Mouse (Mus musculus): ENCODE results near the gene Olfr1411. TPM values are rescaled to one million over a fixed set of nuclear protein-coding genes. Genes with fewer than 3 reads are reported as not detected.
A peak's percentile ranks its signal among the peaks of the same experiment; 100 is the strongest.

Olfr1411 gene
- polyA plus RNA-seq, 1 experiment from 2014 or later = not detected

DNA sequence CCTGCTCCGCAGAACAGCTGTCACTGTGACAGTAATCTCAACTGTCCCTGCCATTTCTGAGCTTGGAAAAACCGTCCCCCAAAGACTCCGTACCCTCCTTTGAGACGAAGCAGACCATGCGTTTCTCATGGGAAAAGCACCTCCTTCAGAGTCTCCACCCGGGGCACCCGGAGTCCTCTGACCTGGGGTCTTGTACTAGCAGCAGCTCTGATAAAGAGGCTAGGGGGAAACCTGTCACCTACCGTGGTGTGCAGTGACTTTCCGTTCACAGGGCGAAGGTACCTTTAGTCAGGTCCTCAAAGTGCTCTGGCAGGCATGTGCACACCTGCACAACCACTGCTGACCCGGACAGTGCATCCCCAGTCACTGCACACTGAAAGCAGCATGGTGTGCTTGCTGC, 42.5 kb downstream of the Olfr1411 start:
- Histone ChIP-seq H3K9me3 (ENCODE audit: low read length) (no peaks in the 10 kb centered on the region), H3K27ac (ENCODE audit: low read length) (no peak overlapping the region), H3K36me3 (ENCODE audit: insufficient read depth, low read length) (peaks cover 32% of the 10 kb centered on the region), H3K27me3 (ENCODE audit: insufficient read depth, low read length) (no peaks in the 10 kb centered on the region), H3K9ac (replicated peaks; ENCODE audit: low read length) (no peak overlapping the region), H3K4me1 (ENCODE audit: insufficient read depth, low read length) (peaks cover 10% of the 10 kb centered on the region), H3K4me2 (replicated peaks; ENCODE audit: low read depth, low read length) (no peak overlapping the region), H3K4me3 (ENCODE audit: low read length) (no peak overlapping the region)
- 91% methylated on average over 11 of the region's 11 CpGs for WGBS
- no peak for ATAC-seq (ENCODE audit: low FRiP score, low TSS enrichment)

DNA sequence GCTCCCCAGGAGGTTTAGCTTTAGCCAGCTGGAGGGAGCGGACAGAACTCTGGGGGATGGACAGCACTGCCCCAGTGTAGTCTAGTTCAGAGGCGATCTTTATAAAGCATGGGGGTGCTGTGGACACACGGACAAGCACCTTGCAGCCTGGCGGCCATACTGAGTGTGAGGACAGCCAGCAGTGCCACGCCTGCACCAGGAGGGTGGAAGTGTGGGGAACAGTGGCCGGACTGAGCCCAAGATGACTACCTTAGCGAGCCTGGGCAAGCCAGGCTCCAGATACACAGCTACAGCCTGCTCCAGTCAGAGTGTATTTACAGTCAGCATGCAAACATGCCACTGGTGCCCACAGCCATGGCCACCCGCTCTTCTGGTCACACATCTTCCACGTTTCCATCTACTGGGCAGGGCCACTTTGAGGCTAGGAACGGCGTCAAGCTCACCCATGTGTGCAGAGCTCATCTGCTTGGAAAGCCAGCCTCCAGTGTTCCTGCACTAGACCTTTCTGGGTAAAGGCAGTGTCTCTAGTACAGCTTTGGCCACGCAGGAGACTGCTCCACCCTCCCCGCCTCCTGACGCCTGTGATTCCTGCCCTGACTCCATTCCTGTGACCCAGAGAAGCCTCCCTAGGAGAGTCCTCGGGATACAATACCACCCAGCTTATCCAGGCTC, 43.4 kb downstream of the Olfr1411 start:
- no peak overlapping the region for H3K4me2 ChIP-seq (replicated peaks; ENCODE audit: low read depth, low read length)
- H3K4me3 ChIP-seq (ENCODE audit: low read length) = no peak overlapping the region
- no peak overlapping the region for H3K27ac ChIP-seq (ENCODE audit: low read length)
- H3K9me3 ChIP-seq (ENCODE audit: low read length) = no peaks in the 10 kb centered on the region
- H3K4me1 ChIP-seq (ENCODE audit: insufficient read depth, low read length) = peaks cover 15% of the 10 kb centered on the region
- no peaks in the 10 kb centered on the region for H3K27me3 ChIP-seq (ENCODE audit: insufficient read depth, low read length)
- H3K9ac ChIP-seq (replicated peaks; ENCODE audit: low read length) = no peak overlapping the region
- 86% methylated on average over 15 of the region's 15 CpGs for WGBS
- peaks cover 32% of the 10 kb centered on the region for H3K36me3 ChIP-seq (ENCODE audit: insufficient read depth, low read length)
- no peak for ATAC-seq (ENCODE audit: low FRiP score, low TSS enrichment)

DNA sequence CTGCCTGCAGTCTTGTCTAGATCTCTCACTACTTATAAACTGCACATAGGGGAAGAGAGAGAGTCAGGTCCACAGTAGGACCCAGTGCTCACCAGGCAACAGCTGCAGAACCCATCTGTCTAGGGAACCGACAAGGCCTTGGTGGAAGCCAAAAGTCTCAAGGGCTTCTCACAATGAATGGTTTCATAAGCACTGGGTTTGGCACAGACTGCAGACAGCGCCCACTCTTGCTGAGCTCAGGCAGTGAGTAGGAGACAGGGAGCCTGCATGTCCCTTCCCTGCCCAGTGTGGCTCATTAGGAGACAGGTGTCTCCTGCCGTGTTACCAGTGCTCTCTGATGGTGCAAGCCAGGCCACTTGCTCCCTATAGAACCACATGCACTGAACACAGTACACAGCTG, 44.0 kb downstream of the Olfr1411 start:
- no peak for ATAC-seq (ENCODE audit: low FRiP score, low TSS enrichment)
- H3K27ac ChIP-seq (ENCODE audit: low read length) = no peak overlapping the region
- H3K27me3 ChIP-seq (ENCODE audit: insufficient read depth, low read length) = no peaks in the 10 kb centered on the region
- no peaks in the 10 kb centered on the region for H3K9me3 ChIP-seq (ENCODE audit: low read length)
- no peak overlapping the region for H3K4me3 ChIP-seq (ENCODE audit: low read length)
- no peak overlapping the region for H3K9ac ChIP-seq (replicated peaks; ENCODE audit: low read length)
- H3K4me2 ChIP-seq (replicated peaks; ENCODE audit: low read depth, low read length) = no peak overlapping the region
- 91% methylated on average over 3 of the region's 3 CpGs for WGBS
- peaks cover 32% of the 10 kb centered on the region for H3K36me3 ChIP-seq (ENCODE audit: insufficient read depth, low read length)
- peaks cover 15% of the 10 kb centered on the region for H3K4me1 ChIP-seq (ENCODE audit: insufficient read depth, low read length)

DNA sequence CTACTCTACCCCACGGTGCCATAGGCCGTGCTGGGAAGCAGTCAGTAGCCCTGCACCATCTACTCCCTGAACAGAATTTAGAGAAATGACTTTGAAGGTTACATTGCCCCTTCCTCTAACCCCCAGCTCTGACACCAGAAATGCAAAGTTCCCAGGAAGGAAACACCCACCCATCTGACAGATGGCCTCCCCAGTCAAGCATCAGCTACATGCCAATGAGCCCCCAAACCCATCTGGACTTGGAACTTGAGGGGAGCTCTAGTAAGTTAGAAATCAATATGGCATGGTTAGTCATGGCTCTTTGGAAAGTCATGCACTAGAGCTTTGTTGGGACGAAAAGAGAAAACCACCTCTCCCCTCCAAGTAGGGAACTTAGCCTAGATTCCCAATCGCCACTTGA, 44.5 kb downstream of the Olfr1411 start:
- ATAC-seq (ENCODE audit: low FRiP score, low TSS enrichment) = no peak
- WGBS = 97% methylated on average over 4 of the region's 4 CpGs
- Histone ChIP-seq H3K4me3 (ENCODE audit: low read length) (no peak overlapping the region), H3K4me1 (ENCODE audit: insufficient read depth, low read length) (peaks cover 15% of the 10 kb centered on the region), H3K9ac (replicated peaks; ENCODE audit: low read length) (no peak overlapping the region), H3K36me3 (ENCODE audit: insufficient read depth, low read length) (peaks cover 32% of the 10 kb centered on the region), H3K27me3 (ENCODE audit: insufficient read depth, low read length) (no peaks in the 10 kb centered on the region), H3K27ac (ENCODE audit: low read length) (no peak overlapping the region), H3K4me2 (replicated peaks; ENCODE audit: low read depth, low read length) (no peak overlapping the region), H3K9me3 (ENCODE audit: low read length) (no peaks in the 10 kb centered on the region)

DNA sequence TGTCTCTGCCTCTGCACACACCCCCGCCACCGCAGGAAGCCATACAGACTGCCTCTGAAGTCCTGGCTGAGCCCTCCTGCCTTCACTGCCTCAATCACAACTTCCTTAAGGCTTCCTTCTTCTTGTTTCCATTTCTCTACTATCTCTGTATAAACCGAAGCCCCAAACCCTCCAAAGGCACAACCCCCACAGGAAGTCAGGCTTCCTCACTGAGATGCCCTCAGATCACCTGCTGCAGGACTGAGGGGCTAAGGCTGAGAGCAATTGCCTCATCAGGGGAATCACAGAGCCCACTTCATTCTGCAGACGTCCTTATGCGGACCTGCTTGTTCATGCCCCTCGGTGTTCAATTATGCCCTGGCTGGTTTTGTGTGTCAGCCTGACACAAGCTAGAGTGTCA, 46.2 kb downstream of the Olfr1411 start:
- H3K4me3 ChIP-seq (ENCODE audit: low read length) = no peak overlapping the region
- H3K9ac ChIP-seq (replicated peaks; ENCODE audit: low read length) = no peak overlapping the region
- no peaks in the 10 kb centered on the region for H3K9me3 ChIP-seq (ENCODE audit: low read length)
- H3K36me3 ChIP-seq (ENCODE audit: insufficient read depth, low read length) = peaks cover 32% of the 10 kb centered on the region
- H3K4me1 ChIP-seq (ENCODE audit: insufficient read depth, low read length) = peaks cover 15% of the 10 kb centered on the region
- H3K27ac ChIP-seq (ENCODE audit: low read length) = no peak overlapping the region
- no peak for ATAC-seq (ENCODE audit: low FRiP score, low TSS enrichment)
- no peaks in the 10 kb centered on the region for H3K27me3 ChIP-seq (ENCODE audit: insufficient read depth, low read length)
- H3K4me2 ChIP-seq (replicated peaks; ENCODE audit: low read depth, low read length) = peak overlapping the region; percentile 98; the same call in 1 of the 2 replicates
- WGBS = 78% methylated on average over 6 of the region's 6 CpGs

DNA sequence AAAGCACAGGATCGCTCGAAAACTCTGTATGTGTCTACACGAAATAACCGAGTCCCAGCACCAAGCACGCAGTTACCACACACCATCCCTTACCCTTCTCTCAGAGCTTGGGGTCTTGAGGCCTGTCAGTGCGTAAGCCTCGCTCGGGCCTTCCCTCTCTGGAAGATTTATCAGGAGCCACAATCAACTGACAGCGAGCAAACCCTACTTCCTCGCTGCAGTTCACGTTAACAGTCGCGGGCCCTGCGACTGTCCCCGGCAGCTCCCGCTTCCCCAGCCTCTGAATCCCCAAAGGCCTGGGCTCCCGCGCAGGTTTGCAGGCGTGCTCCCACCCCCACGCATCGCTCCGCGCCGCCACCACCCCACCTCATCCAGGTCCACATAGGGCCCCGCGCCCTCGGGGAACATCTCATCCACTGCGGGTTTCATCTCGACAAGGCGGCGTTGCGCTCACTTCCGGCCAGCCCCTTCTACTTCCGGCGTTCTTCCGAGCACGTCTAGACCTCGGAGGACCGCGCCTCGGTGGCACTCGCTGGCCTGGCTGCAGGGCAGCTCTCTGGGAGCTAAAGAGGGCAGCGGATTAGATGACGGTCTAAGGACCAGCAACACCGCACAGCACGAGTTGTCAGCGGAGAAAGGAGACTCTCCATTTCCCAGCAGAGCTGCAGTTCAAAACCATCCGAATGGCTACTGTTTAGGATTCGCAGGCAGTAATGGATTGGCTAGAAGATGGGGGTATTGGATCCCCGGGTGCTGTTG, 47.5 kb downstream of the Olfr1411 start, which contains the start of gene Cops9:
Gene Cops9, minus strand, starts transcription at position 472 of the 759 bp plus-strand sequence.
- H3K27me3 ChIP-seq (ENCODE audit: insufficient read depth, low read length) = no peaks in the 10 kb centered on the region
- peak; percentile 95 for ATAC-seq (ENCODE audit: low FRiP score, low TSS enrichment)
- H3K9me3 ChIP-seq (ENCODE audit: low read length) = no peaks in the 10 kb centered on the region
- peaks cover 22% of the 10 kb centered on the region for H3K36me3 ChIP-seq (ENCODE audit: insufficient read depth, low read length)
- H3K9ac ChIP-seq (replicated peaks; ENCODE audit: low read length) = peak within 1 kb of the TSS; percentile 97
- WGBS = 1% methylated on average over 50 of the region's 50 CpGs
- peaks cover 15% of the 10 kb centered on the region for H3K4me1 ChIP-seq (ENCODE audit: insufficient read depth, low read length)
- H3K4me2 ChIP-seq (replicated peaks; ENCODE audit: low read depth, low read length) = peak within 1 kb of the TSS; percentile 98
- peak within 1 kb of the TSS; percentile 95 for H3K4me3 ChIP-seq (ENCODE audit: low read length)
- 0 out of 2 replicates have a peak within 1 kb of the TSS, but pooled peaks have one; percentile 51 for H3K27ac ChIP-seq (ENCODE audit: low read length)

DNA sequence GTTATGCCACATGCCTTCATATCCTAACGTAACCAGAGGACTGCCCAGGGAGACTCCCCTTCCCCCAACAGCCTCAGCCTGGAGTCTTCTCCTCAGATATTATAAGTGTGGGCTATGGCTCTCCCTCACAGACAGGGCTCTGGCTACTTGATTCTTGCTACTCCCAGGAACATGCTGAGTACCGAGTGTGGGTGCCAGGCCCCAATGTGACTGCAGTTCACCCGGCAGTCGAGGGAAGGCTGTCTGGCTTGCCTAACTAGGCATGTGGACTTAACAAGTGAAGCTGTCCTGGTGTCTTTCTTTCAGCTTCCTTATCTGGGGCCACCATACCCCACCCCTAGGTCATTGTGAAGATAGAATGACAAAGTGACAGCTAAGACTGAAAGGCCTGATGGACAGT, 49.5 kb downstream of the Olfr1411 start:
- H3K4me1 ChIP-seq (ENCODE audit: insufficient read depth, low read length) = peaks cover 21% of the 10 kb centered on the region
- ATAC-seq (ENCODE audit: low FRiP score, low TSS enrichment) = no peak
- peaks cover 7% of the 10 kb centered on the region; the same call in 1 of the 2 replicates for H3K36me3 ChIP-seq (ENCODE audit: insufficient read depth, low read length)
- H3K4me3 ChIP-seq (ENCODE audit: low read length) = no peak overlapping the region
- H3K4me2 ChIP-seq (replicated peaks; ENCODE audit: low read depth, low read length) = no peak overlapping the region
- no peaks in the 10 kb centered on the region for H3K9me3 ChIP-seq (ENCODE audit: low read length)
- 77% methylated on average over 4 of the region's 4 CpGs for WGBS
- H3K27ac ChIP-seq (ENCODE audit: low read length) = no peak overlapping the region
- no peaks in the 10 kb centered on the region for H3K27me3 ChIP-seq (ENCODE audit: insufficient read depth, low read length)
- H3K9ac ChIP-seq (replicated peaks; ENCODE audit: low read length) = no peak overlapping the region

DNA sequence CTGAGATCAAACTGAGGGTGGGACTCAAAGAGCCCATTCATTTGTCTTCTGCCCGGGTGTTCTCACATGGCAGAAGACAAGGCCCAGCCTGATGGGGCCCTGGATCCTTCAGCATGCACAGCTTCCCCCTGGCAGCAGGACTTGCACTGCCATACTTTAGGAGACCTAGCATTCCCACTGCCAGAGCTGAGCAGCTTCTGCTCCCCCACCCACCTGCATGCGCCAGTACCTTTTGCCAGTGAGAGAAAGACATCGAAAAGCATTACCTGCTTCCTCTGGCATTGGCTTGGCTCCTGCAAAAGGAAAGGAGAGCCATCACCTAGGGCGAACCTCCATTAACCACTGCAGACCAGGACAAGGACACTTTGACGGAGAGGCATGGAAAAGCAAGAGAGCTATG, 50.7 kb downstream of the Olfr1411 start:
- Histone ChIP-seq H3K27me3 (ENCODE audit: insufficient read depth, low read length) (no peaks in the 10 kb centered on the region), H3K27ac (ENCODE audit: low read length) (no peak overlapping the region), H3K4me2 (replicated peaks; ENCODE audit: low read depth, low read length) (no peak overlapping the region), H3K9ac (replicated peaks; ENCODE audit: low read length) (no peak overlapping the region), H3K4me3 (ENCODE audit: low read length) (no peak overlapping the region), H3K4me1 (ENCODE audit: insufficient read depth, low read length) (peaks cover 22% of the 10 kb centered on the region), H3K36me3 (ENCODE audit: insufficient read depth, low read length) (no peaks in the 10 kb centered on the region), H3K9me3 (ENCODE audit: low read length) (no peaks in the 10 kb centered on the region)
- WGBS = 80% methylated on average over 5 of the region's 5 CpGs
- no peak for ATAC-seq (ENCODE audit: low FRiP score, low TSS enrichment)

DNA sequence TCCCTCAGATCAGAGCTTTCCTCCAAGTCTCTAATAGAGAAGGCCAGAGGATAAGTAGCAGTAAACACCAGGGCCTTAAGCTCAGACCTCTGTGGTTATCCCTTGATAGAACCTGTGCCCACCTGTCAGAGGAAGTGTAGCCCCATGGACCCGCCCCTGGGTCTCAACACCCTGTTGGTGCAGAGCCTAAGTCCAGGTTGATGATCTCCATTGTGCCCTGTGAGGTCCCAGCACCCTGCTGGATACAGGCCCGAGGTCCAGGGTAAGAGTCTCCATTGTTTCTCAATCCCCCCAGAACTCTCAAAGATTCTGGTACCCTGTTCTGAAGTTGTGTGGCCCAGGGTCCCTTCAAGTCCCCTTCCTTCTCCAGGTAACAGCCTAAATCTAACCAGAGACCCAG, 51.9 kb downstream of the Olfr1411 start:
- Histone ChIP-seq H3K4me3 (ENCODE audit: low read length) (no peak overlapping the region), H3K9me3 (ENCODE audit: low read length) (no peaks in the 10 kb centered on the region), H3K4me1 (ENCODE audit: insufficient read depth, low read length) (peaks cover 12% of the 10 kb centered on the region), H3K4me2 (replicated peaks; ENCODE audit: low read depth, low read length) (no peak overlapping the region), H3K27me3 (ENCODE audit: insufficient read depth, low read length) (no peaks in the 10 kb centered on the region), H3K27ac (ENCODE audit: low read length) (no peak overlapping the region), H3K9ac (replicated peaks; ENCODE audit: low read length) (no peak overlapping the region), H3K36me3 (ENCODE audit: insufficient read depth, low read length) (no peaks in the 10 kb centered on the region)
- 50% methylated on average over 2 of the region's 2 CpGs for WGBS
- ATAC-seq (ENCODE audit: low FRiP score, low TSS enrichment) = no peak

DNA sequence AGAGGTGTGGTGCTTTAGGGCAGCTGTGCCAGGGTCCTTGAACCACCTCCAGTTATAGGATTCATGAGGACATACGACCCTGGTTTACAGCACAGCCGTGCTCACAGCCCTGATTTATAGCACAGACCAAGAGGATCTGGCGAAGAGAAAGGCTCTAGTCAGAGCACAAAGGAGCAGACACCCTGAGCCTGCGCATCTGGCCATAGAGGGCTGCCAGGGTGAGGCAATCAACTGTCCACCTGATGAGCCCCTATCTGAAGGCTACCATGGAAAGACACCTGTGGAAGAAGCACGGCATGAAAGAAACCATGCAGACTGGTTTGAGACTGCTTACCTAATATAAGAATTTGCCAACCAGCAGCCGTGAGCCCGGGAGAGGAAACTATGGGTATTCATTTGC, 52.4 kb downstream of the Olfr1411 start:
- Histone ChIP-seq H3K4me3 (ENCODE audit: low read length) (no peak overlapping the region), H3K27ac (ENCODE audit: low read length) (no peak overlapping the region), H3K9ac (replicated peaks; ENCODE audit: low read length) (no peak overlapping the region), H3K27me3 (ENCODE audit: insufficient read depth, low read length) (no peaks in the 10 kb centered on the region), H3K4me1 (ENCODE audit: insufficient read depth, low read length) (0 out of 2 replicates have a peak, but pooled peaks cover 12% of the 10 kb centered on the region), H3K9me3 (ENCODE audit: low read length) (no peaks in the 10 kb centered on the region), H3K36me3 (ENCODE audit: insufficient read depth, low read length) (no peaks in the 10 kb centered on the region), H3K4me2 (replicated peaks; ENCODE audit: low read depth, low read length) (no peak overlapping the region)
- 57% methylated on average over 7 of the region's 7 CpGs for WGBS
- ATAC-seq (ENCODE audit: low FRiP score, low TSS enrichment) = no peak
